Mouse (Mus musculus) gastrocnemius, adult 18-20 months (tissue): ENCODE measurements around the gene Bik. TPM values are rescaled to one million over a fixed set of nuclear protein-coding genes. Genes with fewer than 3 reads are reported as not detected.
A peak's percentile ranks its signal among the peaks of the same experiment; 100 is the strongest.

Experiments
- DNase-seq: peaks from one replicate; pipeline ENCODE4 v3.0.0; 2021; ENCODE audit warnings: low spot score
- total RNA-seq, 2 experiments: library from RNA; stranded (reverse); gene quantifications; 2 replicates each; pipeline ENCODE4 v1.2.3; 2021

The Bik gene
- total RNA-seq, 2 experiments from 2014 or later, result 0.91 to 1.4 TPM

GRCm38 (mm10) chr15:83512489-83513281 lies 14.0 kb upstream of the Bik start:
- DNase-seq, result no peak

- no peak for DNase-seq
These were observed 11.6 kb upstream of the Bik start for GRCm38 (mm10) chr15:83515018-83515417.

GRCm38 (mm10) chr15:83518215-83519048 lies 8.2 kb upstream of the Bik start:
- peak; percentile 76 for DNase-seq

- no peak for DNase-seq
These were observed 5.7 kb upstream of the Bik start for GRCm38 (mm10) chr15:83520861-83521382.

- no peak for DNase-seq
These were observed 3.5 kb upstream of the Bik start for GRCm38 (mm10) chr15:83523196-83523595.

- DNase-seq, result no peak
These were observed 2.9 kb upstream of the Bik start for GRCm38 (mm10) chr15:83523638-83524332.

- DNase-seq, result no peak
These were observed 2.3 kb upstream of the Bik start for GRCm38 (mm10) chr15:83524333-83524729.

- DNase-seq, result no peak
These were observed 403 bp downstream of the Bik start for GRCm38 (mm10) chr15:83527092-83527437.

- DNase-seq, result no peak
These were observed 1.1 kb downstream of the Bik start for GRCm38 (mm10) chr15:83527747-83528146.

GRCm38 (mm10) chr15:83528892-83529291 lies 2.2 kb downstream of the Bik start:
- DNase-seq, result no peak

GRCm38 (mm10) chr15:83529765-83530164 lies 3.1 kb downstream of the Bik start:
- DNase-seq, result no peak

GRCm38 (mm10) chr15:83530233-83530632 lies 3.6 kb downstream of the Bik start:
- DNase-seq, result peak; percentile 32

- DNase-seq, result peak; percentile 20
These were observed 4.0 kb downstream of the Bik start for GRCm38 (mm10) chr15:83530688-83531087.

- DNase-seq, result no peak
These were observed 5.4 kb downstream of the Bik start for GRCm38 (mm10) chr15:83531961-83532469.

GRCm38 (mm10) chr15:83532606-83533005 lies 5.9 kb downstream of the Bik start:
- no peak for DNase-seq

- no peak for DNase-seq
These were observed 8.6 kb downstream of the Bik start for GRCm38 (mm10) chr15:83534960-83535889.

GRCm38 (mm10) chr15:83535890-83536231 lies 9.2 kb downstream of the Bik start:
- no peak for DNase-seq

- DNase-seq, result no peak
These were observed 12.2 kb downstream of the Bik start for GRCm38 (mm10) chr15:83538855-83539254.

- DNase-seq, result peak; percentile 82
These were observed 13.2 kb downstream of the Bik start for GRCm38 (mm10) chr15:83539905-83540304.

- no peak for DNase-seq
These were observed 15.1 kb downstream of the Bik start for GRCm38 (mm10) chr15:83541647-83542287.
